17 mouse cellular contexts compared by ENCODE assay signal in the genomic region with DNA sequence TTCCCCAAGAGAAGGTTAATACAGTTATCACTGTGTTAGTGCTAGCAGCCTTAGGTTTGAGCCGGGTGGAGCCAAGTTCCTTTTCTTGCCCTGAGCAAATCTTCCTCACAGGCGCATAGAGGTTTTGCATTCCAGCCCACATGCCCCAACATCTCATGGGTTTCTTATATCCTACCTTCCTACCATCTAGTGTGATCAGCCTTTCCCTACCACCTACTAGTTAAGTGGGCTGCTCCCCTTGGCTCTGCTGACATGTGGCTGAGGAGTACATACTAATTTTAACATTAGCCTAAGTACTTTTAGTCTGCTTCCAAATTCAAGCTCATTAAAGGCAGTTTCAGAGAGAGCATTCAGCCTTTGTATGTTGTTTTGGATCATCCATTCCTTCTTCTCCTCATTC.
"Had no signal": no experiment of that assay in that cellular context is flagged by ENCODE, and none has a peak within 500 bp of the region (broad histone marks: within the 10 kb centered on the region; RNA-seq: fewer than 3 reads in every experiment).

No protein-coding gene starts in this region.

- ATAC-seq: midbrain, embryonic 16.5 days had no signal

- DNase-seq: lung, adult 18-20 months; lung, embryonic 14.5 days; lung, postnatal 10 days; lung, postnatal 4 days; midbrain, embryonic 14.5 days; right cerebral cortex, postnatal 14 days; right cerebral cortex, postnatal 4 days; spleen, adult 18-20 months; thymus, adult 2 months; thymus, postnatal 25 days; thymus, postnatal 4 days had no signal

- H3K9me3 ChIP-seq: midbrain, embryonic 10.5 days; midbrain, embryonic 12.5 days; neural tube, embryonic 13.5 days; neural tube, embryonic 15.5 days had no signal

- H3K4me2 ChIP-seq: lung, embryonic 14.5 days; midbrain, embryonic 12.5 days; neural tube, embryonic 13.5 days; neural tube, embryonic 15.5 days had no signal

- H3K9ac ChIP-seq: lung, embryonic 14.5 days; midbrain, embryonic 12.5 days; neural tube, embryonic 13.5 days; neural tube, embryonic 15.5 days had no signal

- H3K4me3 ChIP-seq: midbrain, embryonic 10.5 days; midbrain, embryonic 12.5 days; myocyte; neural tube, embryonic 13.5 days; neural tube, embryonic 15.5 days had no signal

- H3K36me3 ChIP-seq: midbrain, embryonic 10.5 days; midbrain, embryonic 12.5 days; neural tube, embryonic 13.5 days; neural tube, embryonic 15.5 days had no signal

- H3K27me3 ChIP-seq: neural tube, embryonic 13.5 days; neural tube, embryonic 15.5 days had no signal

- H3K27ac ChIP-seq: midbrain, embryonic 10.5 days; midbrain, embryonic 12.5 days; neural tube, embryonic 13.5 days; neural tube, embryonic 15.5 days had no signal
